ENCODE assay signal across 12 mouse cellular contexts in genomic region chr5:109552116-109552515, GRCm38 (mm10). TPM values are rescaled to one million over a fixed set of nuclear protein-coding genes. Genes with fewer than 3 reads are reported as not detected.
DNase-seq lines count a peak whose midpoint lies in the region; ATAC-seq and TF ChIP-seq lines count a peak whose summit lies in the region.
"Had no signal": no experiment of that assay in that cellular context is flagged by ENCODE, and none has a peak within 500 bp of the region (broad histone marks: within the 10 kb centered on the region; RNA-seq: fewer than 3 reads in every experiment).

No protein-coding gene starts in this region.

- H3K9me3 ChIP-seq in intestine, embryonic 14.5 days (ENCODE audit: control insufficient read depth, low read length) = peaks cover 50% of the 10 kb centered on the region
- peaks cover 43% of the 10 kb centered on the region for H3K9me3 ChIP-seq in intestine, embryonic 16.5 days (ENCODE audit: control insufficient read depth, low read length)
- H3K9me3 ChIP-seq in midbrain, embryonic 13.5 days = peaks cover 48% of the 10 kb centered on the region
- peaks cover 46% of the 10 kb centered on the region for H3K9me3 ChIP-seq in midbrain, embryonic 16.5 days (replicated peaks; ENCODE audit: control insufficient read depth, low read length, poor library complexity, severe bottlenecking)

- no peak overlapping the region for H3K4me3 ChIP-seq in intestine, embryonic 14.5 days (ENCODE audit: low read depth, low read length)
- no peak overlapping the region for H3K4me3 ChIP-seq in intestine, embryonic 16.5 days (ENCODE audit: low read length)
- no peak overlapping the region for H3K4me3 ChIP-seq in thymus, adult 2 months (ENCODE audit: control insufficient read depth, insufficient read depth, low read length)
- H3K4me3 ChIP-seq in midbrain, embryonic 13.5 days (replicated peaks) = no peak overlapping the region
- H3K4me3 ChIP-seq in midbrain, embryonic 16.5 days (ENCODE audit: low read depth, low read length) = no peak overlapping the region
- H3K4me3 ChIP-seq: forebrain, embryonic 10.5 days had no signal

- H3K36me3 ChIP-seq in intestine, embryonic 14.5 days (ENCODE audit: control insufficient read depth, insufficient read depth, low read length) = no peaks in the 10 kb centered on the region
- peaks cover 21% of the 10 kb centered on the region for H3K36me3 ChIP-seq in intestine, embryonic 16.5 days (ENCODE audit: control insufficient read depth, insufficient read depth, low read length)
- H3K36me3 ChIP-seq in thymus, adult 2 months (ENCODE audit: control insufficient read depth, insufficient read depth, low read length) = no peaks in the 10 kb centered on the region
- peaks cover 29% of the 10 kb centered on the region for H3K36me3 ChIP-seq in midbrain, embryonic 13.5 days
- peaks cover 21% of the 10 kb centered on the region for H3K36me3 ChIP-seq in midbrain, embryonic 16.5 days (ENCODE audit: control insufficient read depth, insufficient read depth, low read length)

- TF ChIP-seq CTCF in thymus, adult 2 months (IDR thresholded peaks at IDR 0.05; ENCODE audit: borderline replicate concordance, control insufficient read depth, extremely low read depth, insufficient read depth, low read length, poor library complexity) = no peak

- H3K27me3 ChIP-seq in intestine, embryonic 14.5 days (replicated peaks; ENCODE audit: control insufficient read depth, insufficient read depth, low read length) = no peaks in the 10 kb centered on the region
- no peaks in the 10 kb centered on the region for H3K27me3 ChIP-seq in intestine, embryonic 16.5 days (replicated peaks; ENCODE audit: control insufficient read depth, insufficient read depth, low read length)
- H3K27me3 ChIP-seq in thymus, adult 2 months (ENCODE audit: control insufficient read depth, insufficient read depth, low read length) = no peaks in the 10 kb centered on the region
- no peaks in the 10 kb centered on the region for H3K27me3 ChIP-seq in midbrain, embryonic 13.5 days
- H3K27me3 ChIP-seq in midbrain, embryonic 16.5 days (ENCODE audit: control insufficient read depth, insufficient read depth, low read depth, low read length) = no peaks in the 10 kb centered on the region

- no peak for TF ChIP-seq POLR2A in thymus, adult 2 months (IDR thresholded peaks at IDR 0.05; ENCODE audit: control insufficient read depth, extremely low read depth, insufficient read depth, low read length, poor library complexity)

- no peak for ATAC-seq in intestine, embryonic 14.5 days (replicated peaks; ENCODE audit: low FRiP score, low TSS enrichment, low read depth)
- no peak for ATAC-seq in intestine, embryonic 16.5 days
- ATAC-seq in midbrain, embryonic 13.5 days = no peak
- ATAC-seq in midbrain, embryonic 16.5 days = no peak
- ATAC-seq: intestine, postnatal 0 days had no signal

- no peak overlapping the region for H3K27ac ChIP-seq in intestine, embryonic 14.5 days (ENCODE audit: low read depth)
- H3K27ac ChIP-seq in intestine, embryonic 16.5 days (ENCODE audit: low read length) = no peak overlapping the region
- H3K27ac ChIP-seq in thymus, adult 2 months (ENCODE audit: control insufficient read depth, insufficient read depth, low read length) = no peak overlapping the region
- H3K27ac ChIP-seq in midbrain, embryonic 13.5 days = no peak overlapping the region
- no peak overlapping the region for H3K27ac ChIP-seq in midbrain, embryonic 16.5 days (ENCODE audit: low read length)
- H3K27ac ChIP-seq: forebrain, embryonic 10.5 days had no signal

- no peak overlapping the region for H3K4me2 ChIP-seq in intestine, embryonic 14.5 days (ENCODE audit: low read length)
- no peak overlapping the region for H3K4me2 ChIP-seq in intestine, embryonic 16.5 days (ENCODE audit: low read depth, low read length)
- no peak overlapping the region for H3K4me2 ChIP-seq in midbrain, embryonic 13.5 days (replicated peaks)
- no peak overlapping the region for H3K4me2 ChIP-seq in midbrain, embryonic 16.5 days (ENCODE audit: low read length)

- WGBS in intestine, embryonic 14.5 days = 81% methylated on average over 11 of the region's 13 CpGs
- 86% methylated on average over 11 of the region's 13 CpGs for WGBS in intestine, embryonic 16.5 days
- WGBS in thymus, adult 2 months = 92% methylated on average over 10 of the region's 13 CpGs
- 88% methylated on average over 10 of the region's 13 CpGs for WGBS in midbrain, embryonic 13.5 days
- WGBS in midbrain, embryonic 16.5 days = 87% methylated on average over 11 of the region's 13 CpGs

- H3K9ac ChIP-seq in intestine, embryonic 14.5 days (ENCODE audit: low read length) = no peak overlapping the region
- H3K9ac ChIP-seq in intestine, embryonic 16.5 days (ENCODE audit: low read depth, low read length) = no peak overlapping the region
- no peak overlapping the region for H3K9ac ChIP-seq in midbrain, embryonic 13.5 days (replicated peaks)
- no peak overlapping the region for H3K9ac ChIP-seq in midbrain, embryonic 16.5 days (ENCODE audit: low read depth, low read length)

- DNase-seq in intestine, embryonic 14.5 days (ENCODE audit: low spot score) = peak; percentile 59
- peak; percentile 3 for DNase-seq in thymus, adult 2 months
- no peak for DNase-seq in thymus, postnatal 4 days
- peak; percentile 90 for DNase-seq in R1 (ENCODE audit: low read depth, low spot score)
- DNase-seq in testis, postnatal 14 days (ENCODE audit: low spot score) = peak; percentile 79
- DNase-seq: embryo, embryonic 11 days; lung, postnatal 14 days had no signal

- H3K4me1 ChIP-seq in intestine, embryonic 14.5 days (replicated peaks; ENCODE audit: control insufficient read depth, insufficient read depth, low read length) = no peaks in the 10 kb centered on the region
- H3K4me1 ChIP-seq in intestine, embryonic 16.5 days (ENCODE audit: control insufficient read depth, insufficient read depth, low read length) = no peaks in the 10 kb centered on the region
- peaks cover 5% of the 10 kb centered on the region; the same call in 1 of the 2 replicates for H3K4me1 ChIP-seq in thymus, adult 2 months (replicated peaks; ENCODE audit: control insufficient read depth, insufficient read depth, low read length)
- no peaks in the 10 kb centered on the region for H3K4me1 ChIP-seq in midbrain, embryonic 13.5 days (replicated peaks)
- H3K4me1 ChIP-seq in midbrain, embryonic 16.5 days (ENCODE audit: control insufficient read depth, insufficient read depth, low read length) = no peaks in the 10 kb centered on the region
- H3K4me1 ChIP-seq: forebrain, embryonic 10.5 days had no signal

RNA-seq across cellular contexts. Expression of gene Crlf2, which starts 6.7 kb away (rescaled TPM):
- 10.8 and 11.0 TPM in 2 replicates for polyA plus RNA-seq in intestine, embryonic 14.5 days (2014; fragmentation: Nextera tagmentation; extraction: Ambion mirVana)
- 10.4 and 13.5 TPM in 2 replicates for polyA plus RNA-seq in intestine, embryonic 16.5 days (2015; fragmentation: Nextera tagmentation; extraction: Ambion mirVana)
- 54.4 and 57.9 TPM in 2 replicates for polyA plus RNA-seq in thymus, adult 2 months (2012; rRNA removed)
- 7.7 and 8.9 TPM in 2 replicates for polyA plus RNA-seq in midbrain, embryonic 13.5 days (2015; fragmentation: Nextera tagmentation; extraction: Ambion mirVana)
- 13.7 and 18.1 TPM in 2 replicates for polyA plus RNA-seq in midbrain, embryonic 16.5 days (2015; fragmentation: Nextera tagmentation; extraction: Ambion mirVana)
